Comparison of ENCODE assay signal across 9 mouse cellular contexts in the genomic region with DNA sequence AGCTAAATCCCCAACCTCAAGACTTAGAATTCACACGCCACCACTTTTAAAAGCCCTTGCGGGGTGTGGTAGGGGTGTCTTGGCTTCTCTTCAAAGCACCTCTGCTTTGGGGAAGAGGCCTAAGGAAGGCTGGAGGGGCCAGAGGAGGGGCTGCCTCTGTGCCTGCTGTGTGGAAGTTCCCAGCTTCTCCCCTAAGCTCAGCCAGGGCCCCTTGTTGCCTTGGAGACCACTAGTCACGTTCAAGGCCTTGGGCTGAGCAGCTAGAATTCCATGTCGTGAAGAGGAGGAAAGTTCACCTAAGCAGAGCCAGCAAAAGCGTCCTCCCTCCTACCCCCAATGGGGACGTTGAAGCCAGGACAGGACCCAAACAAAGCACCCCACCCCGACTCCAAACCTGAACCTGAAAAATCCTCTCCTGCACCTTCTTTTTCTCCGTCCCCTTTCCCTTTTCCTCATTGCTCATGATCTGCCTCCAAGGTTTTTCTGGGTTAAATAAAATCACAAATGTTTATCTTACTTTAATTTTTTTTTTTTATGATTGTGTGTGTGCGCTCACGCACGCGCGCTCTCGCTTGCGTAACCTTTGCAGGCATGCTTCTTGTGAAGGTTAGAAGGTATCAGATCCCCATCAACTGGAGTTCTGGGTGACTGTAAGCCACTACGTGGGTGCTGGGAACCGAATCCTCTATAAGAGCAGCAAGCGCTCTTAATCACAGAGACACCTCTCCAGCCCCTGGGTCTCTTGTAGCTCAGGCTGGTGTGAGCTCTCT. TPM values are rescaled to one million over a fixed set of nuclear protein-coding genes. Genes with fewer than 3 reads are reported as not detected.
DNase-seq lines count a peak whose midpoint lies in the region; ATAC-seq and TF ChIP-seq lines count a peak whose summit lies in the region.
"Had no signal": no experiment of that assay in that cellular context is flagged by ENCODE, and none has a peak within 500 bp of the region (broad histone marks: within the 10 kb centered on the region; RNA-seq: fewer than 3 reads in every experiment).

No protein-coding gene starts in this region.

- no peaks in the 10 kb centered on the region for H3K27me3 ChIP-seq in heart, embryonic 16.5 days (ENCODE audit: control insufficient read depth, insufficient read depth, low read length)
- no peaks in the 10 kb centered on the region for H3K27me3 ChIP-seq in intestine, embryonic 15.5 days (replicated peaks)
- H3K27me3 ChIP-seq in neural tube, embryonic 14.5 days (ENCODE audit: control insufficient read depth, insufficient read depth, low read length): no peaks in the 10 kb centered on the region
- no peaks in the 10 kb centered on the region for H3K27me3 ChIP-seq in kidney, adult 2 months (replicated peaks; ENCODE audit: control insufficient read depth, insufficient read depth, low read length)

- peak overlapping the region; percentile 89 for H3K27ac ChIP-seq in heart, embryonic 16.5 days (ENCODE audit: low read length)
- peak overlapping the region; percentile 88 for H3K27ac ChIP-seq in intestine, embryonic 15.5 days
- H3K27ac ChIP-seq in neural tube, embryonic 14.5 days (ENCODE audit: low read depth, low read length): peak overlapping the region; percentile 1; the same call in 1 of the 2 replicates
- no peak overlapping the region for H3K27ac ChIP-seq in kidney, adult 2 months (ENCODE audit: insufficient read depth, low read depth, low read length)

- no peak for TF ChIP-seq CTCF in kidney, adult 2 months (conservative IDR thresholded peaks at IDR 0.05; ENCODE audit: insufficient read depth, insufficient read length, low read depth, low read length)

- DNase-seq in heart, postnatal 14 days: no peak
- peak; percentile 62 for DNase-seq in embryo, embryonic 11.5 days (ENCODE audit: low read depth, low spot score)
- no peak for DNase-seq in thymus, postnatal 14 days
- DNase-seq in kidney, adult 2 months: no peak

- H3K36me3 ChIP-seq in heart, embryonic 16.5 days (ENCODE audit: control insufficient read depth, insufficient read depth): no peaks in the 10 kb centered on the region
- H3K36me3 ChIP-seq in intestine, embryonic 15.5 days: 0 out of 2 replicates have a peak, but pooled peaks cover 2% of the 10 kb centered on the region
- H3K36me3 ChIP-seq in neural tube, embryonic 14.5 days (ENCODE audit: control insufficient read depth, insufficient read depth, low read length): no peaks in the 10 kb centered on the region
- H3K36me3 ChIP-seq in kidney, adult 2 months (ENCODE audit: control insufficient read depth, insufficient read depth, low read length): no peaks in the 10 kb centered on the region

- no peak overlapping the region for H3K4me3 ChIP-seq in heart, embryonic 16.5 days (ENCODE audit: low read length)
- peak overlapping the region; percentile 0; the same call in 1 of the 2 replicates for H3K4me3 ChIP-seq in intestine, embryonic 15.5 days (replicated peaks)
- H3K4me3 ChIP-seq in neural tube, embryonic 14.5 days (ENCODE audit: low read depth, low read length): no peak overlapping the region
- H3K4me3 ChIP-seq in kidney, adult 2 months (ENCODE audit: insufficient read depth, low read depth, low read length): no peak overlapping the region

- no peaks in the 10 kb centered on the region for H3K9me3 ChIP-seq in heart, embryonic 16.5 days (replicated peaks; ENCODE audit: control insufficient read depth, low read length)
- H3K9me3 ChIP-seq in intestine, embryonic 15.5 days: no peaks in the 10 kb centered on the region
- H3K9me3 ChIP-seq in neural tube, embryonic 14.5 days (ENCODE audit: control insufficient read depth, low read length): no peaks in the 10 kb centered on the region

- no peak for TF ChIP-seq POLR2A in kidney, adult 2 months (IDR thresholded peaks at IDR 0.05; ENCODE audit: low read depth, low read length)

- H3K4me2 ChIP-seq in heart, embryonic 16.5 days (ENCODE audit: low read depth, low read length): peak overlapping the region; percentile 37; the same call in 1 of the 2 replicates
- H3K4me2 ChIP-seq in intestine, embryonic 15.5 days (replicated peaks): peak overlapping the region; percentile 45
- no peak overlapping the region for H3K4me2 ChIP-seq in neural tube, embryonic 14.5 days (ENCODE audit: low read depth, low read length)

- H3K4me1 ChIP-seq in heart, embryonic 16.5 days (ENCODE audit: control insufficient read depth, insufficient read depth, low read length): peaks cover 58% of the 10 kb centered on the region
- peaks cover 55% of the 10 kb centered on the region for H3K4me1 ChIP-seq in intestine, embryonic 15.5 days (replicated peaks)
- peaks cover 14% of the 10 kb centered on the region for H3K4me1 ChIP-seq in neural tube, embryonic 14.5 days (ENCODE audit: control insufficient read depth, insufficient read depth, low read length)
- no peaks in the 10 kb centered on the region for H3K4me1 ChIP-seq in kidney, adult 2 months (ENCODE audit: control insufficient read depth, insufficient read depth, low read length)

- ATAC-seq in heart, embryonic 16.5 days (replicated peaks; ENCODE audit: extremely low read depth, insufficient read depth, low FRiP score): peak; percentile 28; the same call in 1 of the 2 replicates
- ATAC-seq in intestine, embryonic 15.5 days: peak; percentile 81
- peak; percentile 50; the same call in 1 of the 2 replicates for ATAC-seq in neural tube, embryonic 14.5 days (ENCODE audit: low read depth)
- ATAC-seq in cerebellum, adult (ENCODE audit: insufficient number of reproducible peaks, low FRiP score, low TSS enrichment): no peak

- WGBS in heart, embryonic 16.5 days: 51% methylated on average over 18 of the region's 18 CpGs
- 23% methylated on average over 18 of the region's 18 CpGs for WGBS in intestine, embryonic 15.5 days
- WGBS in neural tube, embryonic 14.5 days: 59% methylated on average over 18 of the region's 18 CpGs
- 59% methylated on average over 18 of the region's 18 CpGs for WGBS in kidney, adult 2 months

- H3K9ac ChIP-seq in heart, embryonic 16.5 days (ENCODE audit: low read length): peak overlapping the region; percentile 46
- peak overlapping the region; percentile 31 for H3K9ac ChIP-seq in intestine, embryonic 15.5 days
- H3K9ac ChIP-seq in neural tube, embryonic 14.5 days (replicated peaks; ENCODE audit: low read depth, low read length): no peak overlapping the region

- intact Hi-C loops in heart, postnatal 14 days (cut with DNase I): no loop called here

RNA-seq across cellular contexts. Expression of gene Ccdc8, which starts 0.6 kb away (rescaled TPM):
- polyA plus RNA-seq in heart, embryonic 16.5 days (2015; fragmentation: Nextera tagmentation; extraction: Ambion mirVana): 45.1 and 47.4 TPM in 2 replicates
- 10 to 100 TPM in 1 of 2 experiments, 1 to 10 TPM in 1; 9.8 to 10.3 TPM for total RNA-seq in heart, postnatal 14 days (2021)
- 28.1 and 29.0 TPM in 2 replicates for polyA plus RNA-seq in intestine, embryonic 15.5 days (2015; fragmentation: Nextera tagmentation; extraction: Ambion mirVana)
- 2.3 and 5.6 TPM in 2 replicates for polyA plus RNA-seq in neural tube, embryonic 14.5 days (2014; fragmentation: Nextera tagmentation; extraction: Ambion mirVana)
- polyA plus RNA-seq in kidney, adult 2 months (2012; rRNA removed): 0.81 and 1.0 TPM in 2 replicates

RNA-seq across cellular contexts. Expression of gene Gm42372, which starts 9.0 kb away (rescaled TPM):
- polyA plus RNA-seq in heart, embryonic 16.5 days (2015; fragmentation: Nextera tagmentation; extraction: Ambion mirVana): 0.07 and 0.09 TPM in 2 replicates
- under 1 TPM; 0.07 TPM for total RNA-seq in heart, postnatal 14 days (2021)
- 0.28 and 0.44 TPM in 2 replicates for polyA plus RNA-seq in intestine, embryonic 15.5 days (2015; fragmentation: Nextera tagmentation; extraction: Ambion mirVana)
- polyA plus RNA-seq in neural tube, embryonic 14.5 days (2014; fragmentation: Nextera tagmentation; extraction: Ambion mirVana): 7.4 and 10.1 TPM in 2 replicates
- 0.08 TPM in 1 of 2 replicates, not detected in the other for polyA plus RNA-seq in kidney, adult 2 months (2012; rRNA removed)
- polyA plus RNA-seq: gonadal fat pad, adult 2 months had no signal

RNA-seq across cellular contexts. Expression of gene Pnmal1, which starts 32.4 kb away (rescaled TPM):
- polyA plus RNA-seq in heart, embryonic 16.5 days (2015; fragmentation: Nextera tagmentation; extraction: Ambion mirVana): 0.09 TPM in 2 replicates
- total RNA-seq in heart, postnatal 14 days (2021): not detected
- polyA plus RNA-seq in intestine, embryonic 15.5 days (2015; fragmentation: Nextera tagmentation; extraction: Ambion mirVana): 3.0 and 3.1 TPM in 2 replicates
- 60.1 and 60.7 TPM in 2 replicates for polyA plus RNA-seq in neural tube, embryonic 14.5 days (2014; fragmentation: Nextera tagmentation; extraction: Ambion mirVana)
- 0.01 and 0.06 TPM in 2 replicates for polyA plus RNA-seq in kidney, adult 2 months (2012; rRNA removed)
- polyA plus RNA-seq: gonadal fat pad, adult 2 months had no signal

RNA-seq across cellular contexts. Expression of gene Ppp5c, which starts 35.9 kb away (rescaled TPM):
- polyA plus RNA-seq in heart, embryonic 16.5 days (2015; fragmentation: Nextera tagmentation; extraction: Ambion mirVana): 105 and 108 TPM in 2 replicates
- 100 to 1,000 TPM; 101 to 108 TPM for total RNA-seq in heart, postnatal 14 days (2021)
- polyA plus RNA-seq in intestine, embryonic 15.5 days (2015; fragmentation: Nextera tagmentation; extraction: Ambion mirVana): 81.5 and 89.5 TPM in 2 replicates
- 121 TPM in 2 replicates for polyA plus RNA-seq in neural tube, embryonic 14.5 days (2014; fragmentation: Nextera tagmentation; extraction: Ambion mirVana)
- polyA plus RNA-seq in kidney, adult 2 months (2012; rRNA removed): 199 and 226 TPM in 2 replicates

RNA-seq across cellular contexts. Expression of gene Pnmal2, which starts 47.4 kb away (rescaled TPM):
- 5.6 and 6.0 TPM in 2 replicates for polyA plus RNA-seq in heart, embryonic 16.5 days (2015; fragmentation: Nextera tagmentation; extraction: Ambion mirVana)
- 1 to 10 TPM; 3.6 to 4.0 TPM for total RNA-seq in heart, postnatal 14 days (2021)
- 8.1 and 8.3 TPM in 2 replicates for polyA plus RNA-seq in intestine, embryonic 15.5 days (2015; fragmentation: Nextera tagmentation; extraction: Ambion mirVana)
- 68.1 and 92.1 TPM in 2 replicates for polyA plus RNA-seq in neural tube, embryonic 14.5 days (2014; fragmentation: Nextera tagmentation; extraction: Ambion mirVana)
- polyA plus RNA-seq in kidney, adult 2 months (2012; rRNA removed): 3.6 and 4.0 TPM in 2 replicates

Comparison
In these comparisons a context has a peak if more than half of its experiments do, and no peak if none do; other contexts are left out.
1. RNA of gene Pnmal1, which starts 32.4 kb away (polyA plus RNA-seq): 60.1 to 60.7 TPM in neural tube, embryonic 14.5 days; 3.0 to 3.1 TPM in intestine, embryonic 15.5 days, 0.09 TPM in heart, embryonic 16.5 days and 0.01 to 0.06 TPM in kidney, adult 2 months; every median in the first group is over 10 times any median in the second.